Mouse (Mus musculus) liver, embryonic 11.5 days (tissue): Measurements from ENCODE around the gene Irf2bp2. TPM values are rescaled to one million over a fixed set of nuclear protein-coding genes. Genes with fewer than 3 reads are reported as not detected.
A peak's percentile ranks its signal among the peaks of the same experiment; 100 is the strongest.

Experiments
- ATAC-seq: fragments of 200-750 bp; cut with Nextera tagmentation; replicated peaks from 2 replicates; pipeline ENCODE4 v1.8.0; 2017; ENCODE audit warnings: moderate number of reproducible peaks, mild to moderate bottlenecking, moderate TSS enrichment, moderate library complexity; ENCODE audit not compliant: low FRiP score
- DNase-seq: peaks from one replicate; pipeline ENCODE4 v3.0.0-alpha.2; 2017; ENCODE audit warnings: low spot score
- H3K27ac ChIP-seq: fragments of 300-500 bp; sonication (generic); 2 replicates; pipeline ENCODE4 v1.5.1; 2014; ENCODE audit warnings: mild to moderate bottlenecking, low read depth, low read length, control low read depth
- H3K27me3 ChIP-seq: fragments of 300-500 bp; sonication (generic); replicated peaks from 2 replicates; pipeline ENCODE4 v1.6.1; 2014; ENCODE audit warnings: low read length, mixed read lengths; ENCODE audit not compliant: control insufficient read depth, insufficient read depth
- H3K36me3 ChIP-seq: fragments of 300-500 bp; sonication (generic); 2 replicates; pipeline ENCODE4 v1.6.1; 2014; ENCODE audit warnings: mild to moderate bottlenecking, low read length, moderate library complexity, mixed read lengths; ENCODE audit not compliant: control insufficient read depth, insufficient read depth
- H3K4me1 ChIP-seq: fragments of 300-500 bp; sonication (generic); replicated peaks from 2 replicates; pipeline ENCODE4 v1.6.1; 2014; ENCODE audit warnings: low read length, mixed read lengths; ENCODE audit not compliant: control insufficient read depth, insufficient read depth
- H3K4me2 ChIP-seq: fragments of 300-500 bp; sonication (generic); 2 replicates; pipeline ENCODE4 v1.6.1; 2014; ENCODE audit warnings: mild to moderate bottlenecking, control low read depth, moderate library complexity
- H3K4me3 ChIP-seq: fragments of 300-500 bp; sonication (generic); 2 replicates; pipeline ENCODE4 v1.5.1; 2014; ENCODE audit warnings: low read depth, low read length, control low read depth
- H3K9ac ChIP-seq: fragments of 300-500 bp; sonication (generic); 2 replicates; pipeline ENCODE4 v1.6.1; 2014; ENCODE audit warnings: low read depth, low read length, control low read depth
- H3K9me3 ChIP-seq: fragments of 300-500 bp; sonication (generic); 2 replicates; pipeline ENCODE4 v1.6.1; 2016; ENCODE audit warnings: low read length, inconsistent platforms, mixed read lengths; ENCODE audit not compliant: control insufficient read depth
- WGBS: fragments of 180-500 bp; shearing (Covaris S2); extraction: QIAGEN DNeasy Blood & Tissue Kit; methylation state at CpG from one replicate; pipeline ENCODE4 v1.1.7; 2014; 5-methylcytosine and 5-hydroxymethylcytosine counted together
- polyA plus RNA-seq: library from polyadenylated mRNA; unstranded; fragments of >200 nt; fragmentation: Nextera tagmentation; extraction: Ambion mirVana; gene quantifications from 2 replicates; pipeline ENCODE4 v1.2.1, GENCODE M21; 2014

Gene Irf2bp2
- polyA plus RNA-seq, 1 experiment from 2014 or later, result 7.3 TPM

- Histone ChIP-seq H3K4me1 (peaks cover 37% of the 10 kb centered on the region), H3K9me3 (no peaks in the 10 kb centered on the region), H3K27ac (peak overlapping the region; percentile 99), H3K4me2 (peak overlapping the region; percentile 99), H3K36me3 (peaks cover 16% of the 10 kb centered on the region), H3K9ac (peak overlapping the region; percentile 99), H3K27me3 (no peaks in the 10 kb centered on the region), H3K4me3 (peak overlapping the region; percentile 100)
- no peak for ATAC-seq
- 6% methylated on average over 20 of the region's 20 CpGs for WGBS
- peak; percentile 66 for DNase-seq
Observed at GRCm38 (mm10) chr8:126591141-126591820, 2.5 kb downstream of the Irf2bp2 start.

GRCm38 (mm10) chr8:126590599-126590998 is 3.2 kb downstream of the Irf2bp2 start:
- Histone ChIP-seq H3K4me3 (peak overlapping the region; percentile 100), H3K27me3 (no peaks in the 10 kb centered on the region), H3K4me1 (peaks cover 35% of the 10 kb centered on the region), H3K27ac (peak overlapping the region; percentile 90), H3K9ac (peak overlapping the region; percentile 68), H3K4me2 (peak overlapping the region; percentile 99), H3K9me3 (no peaks in the 10 kb centered on the region), H3K36me3 (peaks cover 16% of the 10 kb centered on the region)
- ATAC-seq (no peak), DNase-seq (no peak)
- WGBS, result 24% methylated on average over 4 of the region's 4 CpGs

- Histone ChIP-seq H3K4me2 (peak overlapping the region; percentile 99), H3K9me3 (no peaks in the 10 kb centered on the region), H3K4me3 (peak overlapping the region; percentile 100), H3K36me3 (peaks cover 16% of the 10 kb centered on the region), H3K27me3 (no peaks in the 10 kb centered on the region), H3K9ac (peak overlapping the region; percentile 68), H3K4me1 (peaks cover 29% of the 10 kb centered on the region), H3K27ac (peak overlapping the region; percentile 90)
- DNase-seq (peak; percentile 63), ATAC-seq (no peak)
- 9% methylated on average over 14 of the region's 14 CpGs for WGBS
Observed at GRCm38 (mm10) chr8:126590024-126590529, 3.7 kb downstream of the Irf2bp2 start.

GRCm38 (mm10) chr8:126589507-126590023 is 4.2 kb downstream of the Irf2bp2 start:
- Histone ChIP-seq H3K36me3 (peaks cover 16% of the 10 kb centered on the region), H3K4me3 (peak overlapping the region; percentile 100), H3K27ac (peak overlapping the region; percentile 90), H3K4me1 (peaks cover 30% of the 10 kb centered on the region), H3K27me3 (no peaks in the 10 kb centered on the region), H3K9me3 (no peaks in the 10 kb centered on the region), H3K4me2 (peak overlapping the region; percentile 99), H3K9ac (peak overlapping the region; percentile 68)
- WGBS, result 13% methylated on average over 1 of the region's 1 CpGs
- ATAC-seq, result no peak
- DNase-seq, result no peak

GRCm38 (mm10) chr8:126588636-126589506 is 4.9 kb downstream of the Irf2bp2 start:
- H3K27me3 ChIP-seq, result no peaks in the 10 kb centered on the region
- peak; percentile 39 for ATAC-seq
- 10% methylated on average over 11 of the region's 11 CpGs for WGBS
- peaks cover 16% of the 10 kb centered on the region for H3K36me3 ChIP-seq
- no peak for DNase-seq
- peak overlapping the region; percentile 41 for H3K9ac ChIP-seq
- no peaks in the 10 kb centered on the region for H3K9me3 ChIP-seq
- peak overlapping the region; percentile 90 for H3K27ac ChIP-seq
- H3K4me2 ChIP-seq, result peak overlapping the region; percentile 99
- H3K4me3 ChIP-seq, result peak overlapping the region; percentile 100
- peaks cover 36% of the 10 kb centered on the region for H3K4me1 ChIP-seq

DNA sequence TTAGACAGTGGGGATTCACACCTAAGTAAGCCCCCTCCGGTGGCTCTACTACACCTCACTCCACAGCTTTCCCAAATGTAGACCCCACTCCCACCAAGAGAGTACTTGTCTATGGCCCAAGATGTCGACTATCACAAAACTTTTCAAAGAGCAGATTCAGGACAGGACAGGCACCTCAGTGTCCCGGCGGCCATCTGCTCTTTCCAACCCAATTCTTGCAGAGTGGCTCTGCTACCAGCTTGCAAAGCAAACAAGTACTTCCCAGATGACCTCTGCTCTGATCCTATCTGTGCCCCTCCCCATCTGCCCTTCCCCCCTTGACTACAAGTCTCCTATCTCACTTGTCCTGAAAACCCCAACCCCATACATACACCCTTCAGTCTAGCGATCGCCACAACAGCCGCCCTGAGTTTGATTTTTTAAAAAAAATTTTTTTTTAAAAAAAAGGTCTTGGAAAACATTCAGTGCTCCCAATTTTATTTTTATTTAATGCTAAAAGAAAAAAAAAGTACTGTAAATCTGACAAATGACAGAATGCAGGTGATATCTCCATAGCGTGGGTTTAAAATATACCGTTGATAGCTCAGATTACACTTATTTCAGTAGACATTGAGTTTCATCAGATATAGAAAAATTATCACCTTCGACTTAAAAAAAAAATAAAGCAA is 5.8 kb downstream of the Irf2bp2 start:
- DNase-seq, result peak; percentile 51
- H3K9ac ChIP-seq, result peak overlapping the region; percentile 41

GRCm38 (mm10) chr8:126586599-126587577 is 6.9 kb downstream of the Irf2bp2 start:
- Histone ChIP-seq H3K4me1 (peaks cover 42% of the 10 kb centered on the region), H3K9me3 (no peaks in the 10 kb centered on the region), H3K4me3 (no peak overlapping the region; the same call in 1 of the 2 replicates), H3K27ac (0 out of 2 replicates have a peak overlapping the region, but pooled peaks have one; percentile 19), H3K4me2 (peak overlapping the region; percentile 99), H3K9ac (no peak overlapping the region), H3K27me3 (no peaks in the 10 kb centered on the region), H3K36me3 (peaks cover 16% of the 10 kb centered on the region)
- ATAC-seq, result no peak
- WGBS, result 66% methylated on average over 10 of the region's 10 CpGs
- DNase-seq, result no peak

More for the DNA sequence above, 5.8 kb downstream of the Irf2bp2 start:
- peaks cover 16% of the 10 kb centered on the region for H3K36me3 ChIP-seq
- 37% methylated on average over 10 of the region's 10 CpGs for WGBS
- H3K4me1 ChIP-seq, result peaks cover 42% of the 10 kb centered on the region
- H3K4me2 ChIP-seq, result peak overlapping the region; percentile 99
- H3K27ac ChIP-seq, result peak overlapping the region; percentile 90
- H3K9me3 ChIP-seq, result no peaks in the 10 kb centered on the region
- H3K27me3 ChIP-seq, result no peaks in the 10 kb centered on the region
- H3K4me3 ChIP-seq, result peak overlapping the region; percentile 100
- ATAC-seq, result no peak
